Comparison of ENCODE assay signal across 8 mouse cellular contexts in genomic region chr3:95284501-95285281, GRCm38 (mm10). TPM values are rescaled to one million over a fixed set of nuclear protein-coding genes. Genes with fewer than 3 reads are reported as not detected.
A peak's percentile ranks its signal among the peaks of the same experiment; 100 is the strongest.
DNase-seq lines count a peak whose midpoint lies in the region; ATAC-seq and TF ChIP-seq lines count a peak whose summit lies in the region.

No protein-coding gene starts in this region.

- H3K4me1 ChIP-seq in E14TG2a.4 (replicated peaks; ENCODE audit: low read depth, low read length), result peaks cover 74% of the 10 kb centered on the region
- H3K4me1 ChIP-seq in forebrain, embryonic 11.5 days (replicated peaks; ENCODE audit: control insufficient read depth, insufficient read depth, low read length), result peaks cover 8% of the 10 kb centered on the region
- H3K4me1 ChIP-seq in liver, embryonic 13.5 days (replicated peaks), result peaks cover 51% of the 10 kb centered on the region

- H3K27ac ChIP-seq in gastrocnemius, adult 2 months, result peak overlapping the region; percentile 95
- no peak overlapping the region for H3K27ac ChIP-seq in forebrain, embryonic 11.5 days (ENCODE audit: low read depth, low read length)
- H3K27ac ChIP-seq in liver, embryonic 13.5 days, result no peak overlapping the region

- H3K9ac ChIP-seq in forebrain, embryonic 11.5 days (ENCODE audit: low read length), result no peak overlapping the region
- H3K9ac ChIP-seq in liver, embryonic 13.5 days, result no peak overlapping the region

- no peaks in the 10 kb centered on the region for H3K9me3 ChIP-seq in E14TG2a.4 (ENCODE audit: low read length)
- H3K9me3 ChIP-seq in forebrain, embryonic 11.5 days (ENCODE audit: control insufficient read depth, low read length), result no peaks in the 10 kb centered on the region
- no peaks in the 10 kb centered on the region for H3K9me3 ChIP-seq in liver, embryonic 13.5 days (replicated peaks)

- peaks cover 37% of the 10 kb centered on the region for H3K36me3 ChIP-seq in E14TG2a.4 (ENCODE audit: insufficient read depth, low read length)
- no peaks in the 10 kb centered on the region for H3K36me3 ChIP-seq in forebrain, embryonic 11.5 days (ENCODE audit: control insufficient read depth, insufficient read depth, low read length)
- peaks cover 23% of the 10 kb centered on the region for H3K36me3 ChIP-seq in liver, embryonic 13.5 days

- no peak for DNase-seq in gastrocnemius, adult 2 months
- no peak for DNase-seq in gastrocnemius, postnatal 4 days (ENCODE audit: low spot score in 2 of 2)
- DNase-seq in forebrain, embryonic 11.5 days (ENCODE audit: low spot score), result no peak
- DNase-seq in liver, embryonic 13.5 days, result no peak
- DNase-seq in frontal cortex, adult 2 months (ENCODE audit: extremely low spot score in 1 of 2, low spot score in 1 of 2), result no peak
- DNase-seq in left cerebral cortex, adult 18-20 months (ENCODE audit: low spot score in 2 of 2), result no peak
- no peak for DNase-seq in right cerebral cortex, postnatal 25 days

- peak overlapping the region; percentile 88 for H3K4me3 ChIP-seq in gastrocnemius, adult 2 months
- H3K4me3 ChIP-seq in E14TG2a.4 (replicated peaks; ENCODE audit: low read length), result peak overlapping the region; percentile 95
- H3K4me3 ChIP-seq in forebrain, embryonic 11.5 days (ENCODE audit: low read depth, low read length), result no peak overlapping the region
- peak overlapping the region; percentile 82 for H3K4me3 ChIP-seq in liver, embryonic 13.5 days (replicated peaks)

- H3K4me2 ChIP-seq in forebrain, embryonic 11.5 days (ENCODE audit: low read depth, low read length, severe bottlenecking), result peak overlapping the region; percentile 84; the same call in 1 of the 2 replicates
- H3K4me2 ChIP-seq in liver, embryonic 13.5 days, result peak overlapping the region; percentile 79

- TF ChIP-seq CTCF in gastrocnemius, adult 2 months (IDR thresholded peaks at IDR 0.05), result no peak
- TF ChIP-seq CTCF in E14TG2a.4 (conservative IDR thresholded peaks at IDR 0.05; ENCODE audit: low read length), result no peak

- no peak for ATAC-seq in forebrain, embryonic 11.5 days (replicated peaks; ENCODE audit: low FRiP score)
- no peak for ATAC-seq in liver, embryonic 13.5 days (ENCODE audit: low read depth)

- 90% methylated on average over 12 of the region's 12 CpGs for WGBS in forebrain, embryonic 11.5 days
- WGBS in liver, embryonic 13.5 days (ENCODE audit: insufficient replicate concordance), result 82% methylated on average over 12 of the region's 12 CpGs

- H3K27me3 ChIP-seq in E14TG2a.4 (ENCODE audit: insufficient read depth, low read length), result no peaks in the 10 kb centered on the region
- H3K27me3 ChIP-seq in forebrain, embryonic 11.5 days (ENCODE audit: control insufficient read depth, insufficient read depth, low read length), result no peaks in the 10 kb centered on the region
- H3K27me3 ChIP-seq in liver, embryonic 13.5 days, result no peaks in the 10 kb centered on the region

- intact Hi-C loops in gastrocnemius, adult 2 months (cut with DNase I), result no loop called here

RNA-seq across cellular contexts. Expression of gene Prune1, which starts 2.8 kb away (rescaled TPM):
- total RNA-seq in gastrocnemius, adult 2 months (2021), result 10 to 100 TPM; 45.8 to 46.9 TPM
- total RNA-seq in gastrocnemius, postnatal 4 days (2021), result 10 to 100 TPM; 68.7 to 78.2 TPM
- polyA plus RNA-seq in forebrain, embryonic 11.5 days (2014; fragmentation: Nextera tagmentation; extraction: Ambion mirVana), result 26.4 and 28.5 TPM in 2 replicates
- polyA plus RNA-seq in liver, embryonic 13.5 days (2015; fragmentation: Nextera tagmentation; extraction: Ambion mirVana), result 8.6 and 11.0 TPM in 2 replicates
- 23.1 and 25.3 TPM in 2 replicates for polyA plus RNA-seq in frontal cortex, adult 2 months (2012; rRNA removed)
- 10 to 100 TPM; 24.3 to 24.4 TPM for total RNA-seq in left cerebral cortex, adult 18-20 months (2021)

RNA-seq across cellular contexts. Expression of gene Mindy1, which starts 3.5 kb away (rescaled TPM):
- 10 to 100 TPM; 23.9 to 26.4 TPM for total RNA-seq in gastrocnemius, adult 2 months (2021)
- 10 to 100 TPM; 22.8 to 26.8 TPM for total RNA-seq in gastrocnemius, postnatal 4 days (2021)
- polyA plus RNA-seq in forebrain, embryonic 11.5 days (2014; fragmentation: Nextera tagmentation; extraction: Ambion mirVana), result 34.2 and 35.4 TPM in 2 replicates
- polyA plus RNA-seq in liver, embryonic 13.5 days (2015; fragmentation: Nextera tagmentation; extraction: Ambion mirVana), result 17.0 and 18.6 TPM in 2 replicates
- 30.2 and 30.8 TPM in 2 replicates for polyA plus RNA-seq in frontal cortex, adult 2 months (2012; rRNA removed)
- total RNA-seq in left cerebral cortex, adult 18-20 months (2021), result 10 to 100 TPM; 17.0 to 19.7 TPM

RNA-seq across cellular contexts. Expression of gene Anxa9, which starts 22.3 kb away (rescaled TPM):
- total RNA-seq in gastrocnemius, adult 2 months (2021), result not detected
- total RNA-seq in gastrocnemius, postnatal 4 days (2021), result 1 to 10 TPM in 1 of 2 experiments, under 1 TPM in 1; 0.57 to 1.1 TPM
- polyA plus RNA-seq in forebrain, embryonic 11.5 days (2014; fragmentation: Nextera tagmentation; extraction: Ambion mirVana), result 1.3 and 1.5 TPM in 2 replicates
- 3.0 and 3.1 TPM in 2 replicates for polyA plus RNA-seq in liver, embryonic 13.5 days (2015; fragmentation: Nextera tagmentation; extraction: Ambion mirVana)
- 2.5 and 2.6 TPM in 2 replicates for polyA plus RNA-seq in frontal cortex, adult 2 months (2012; rRNA removed)
- total RNA-seq in left cerebral cortex, adult 18-20 months (2021), result under 1 TPM; 0.59 to 0.91 TPM

RNA-seq across cellular contexts. Expression of gene Cers2, which starts 29.9 kb away (rescaled TPM):
- 10 to 100 TPM; 19.6 to 23.4 TPM for total RNA-seq in gastrocnemius, adult 2 months (2021)
- total RNA-seq in gastrocnemius, postnatal 4 days (2021), result 10 to 100 TPM; 56.0 to 61.5 TPM
- 111 and 122 TPM in 2 replicates for polyA plus RNA-seq in forebrain, embryonic 11.5 days (2014; fragmentation: Nextera tagmentation; extraction: Ambion mirVana)
- polyA plus RNA-seq in liver, embryonic 13.5 days (2015; fragmentation: Nextera tagmentation; extraction: Ambion mirVana), result 113 and 125 TPM in 2 replicates
- polyA plus RNA-seq in frontal cortex, adult 2 months (2012; rRNA removed), result 93.9 and 99.4 TPM in 2 replicates
- total RNA-seq in left cerebral cortex, adult 18-20 months (2021), result 10 to 100 TPM; 42.0 to 43.5 TPM

RNA-seq across cellular contexts. Expression of gene Bnipl, which starts 33.7 kb away (rescaled TPM):
- total RNA-seq in gastrocnemius, adult 2 months (2021), result under 1 TPM in 1 of 2 experiments, not detected in 1; 0.31 TPM
- under 1 TPM; 0.16 to 0.29 TPM for total RNA-seq in gastrocnemius, postnatal 4 days (2021)
- polyA plus RNA-seq in forebrain, embryonic 11.5 days (2014; fragmentation: Nextera tagmentation; extraction: Ambion mirVana), result 0.39 and 0.72 TPM in 2 replicates
- polyA plus RNA-seq in liver, embryonic 13.5 days (2015; fragmentation: Nextera tagmentation; extraction: Ambion mirVana), result not detected in 2 replicates
- polyA plus RNA-seq in frontal cortex, adult 2 months (2012; rRNA removed), result 0.40 and 0.48 TPM in 2 replicates
- total RNA-seq in left cerebral cortex, adult 18-20 months (2021), result under 1 TPM in 1 of 2 experiments, not detected in 1; 0.63 TPM
